ENCODE assay signal across 18 mouse cellular contexts in genomic region chr7:78599941-78600677, GRCm38 (mm10).
"Had no signal": no experiment of that assay in that cellular context is flagged by ENCODE, and none has a peak within 500 bp of the region (broad histone marks: within the 10 kb centered on the region; RNA-seq: fewer than 3 reads in every experiment).

No protein-coding gene starts in this region.

- H3K27me3 ChIP-seq: neural tube, embryonic 13.5 days had no signal

- H3K4me2 ChIP-seq: lung, embryonic 14.5 days; midbrain, embryonic 12.5 days; neural tube, embryonic 13.5 days; neural tube, embryonic 15.5 days had no signal

- H3K27ac ChIP-seq: midbrain, embryonic 10.5 days; midbrain, embryonic 12.5 days; neural tube, embryonic 13.5 days; neural tube, embryonic 15.5 days had no signal

- H3K36me3 ChIP-seq: midbrain, embryonic 10.5 days; midbrain, embryonic 12.5 days; neural tube, embryonic 13.5 days; neural tube, embryonic 15.5 days had no signal

- H3K9ac ChIP-seq: lung, embryonic 14.5 days; midbrain, embryonic 12.5 days; neural tube, embryonic 13.5 days; neural tube, embryonic 15.5 days had no signal

- ATAC-seq: midbrain, embryonic 16.5 days had no signal

- H3K9me3 ChIP-seq: midbrain, embryonic 10.5 days; midbrain, embryonic 12.5 days; neural tube, embryonic 13.5 days; neural tube, embryonic 15.5 days had no signal

- H3K4me3 ChIP-seq: midbrain, embryonic 10.5 days; midbrain, embryonic 12.5 days; myocyte; neural tube, embryonic 13.5 days; neural tube, embryonic 15.5 days had no signal

- DNase-seq: lung, embryonic 14.5 days; lung, postnatal 10 days; lung, postnatal 4 days; midbrain, embryonic 14.5 days; retina, postnatal 1 day; right cerebral cortex, adult 18-20 months; right cerebral cortex, postnatal 25 days; right cerebral cortex, postnatal 4 days; spleen, adult 18-20 months; thymus, adult 18-20 months; thymus, postnatal 14 days; thymus, postnatal 36 days had no signal
